Mouse (Mus musculus): Measurements from ENCODE around the gene Fam217b. TPM values are rescaled to one million over a fixed set of nuclear protein-coding genes. Genes with fewer than 3 reads are reported as not detected.

The Fam217b gene
- polyA plus RNA-seq, 2 experiments: 0.38 to 0.50 TPM

DNA sequence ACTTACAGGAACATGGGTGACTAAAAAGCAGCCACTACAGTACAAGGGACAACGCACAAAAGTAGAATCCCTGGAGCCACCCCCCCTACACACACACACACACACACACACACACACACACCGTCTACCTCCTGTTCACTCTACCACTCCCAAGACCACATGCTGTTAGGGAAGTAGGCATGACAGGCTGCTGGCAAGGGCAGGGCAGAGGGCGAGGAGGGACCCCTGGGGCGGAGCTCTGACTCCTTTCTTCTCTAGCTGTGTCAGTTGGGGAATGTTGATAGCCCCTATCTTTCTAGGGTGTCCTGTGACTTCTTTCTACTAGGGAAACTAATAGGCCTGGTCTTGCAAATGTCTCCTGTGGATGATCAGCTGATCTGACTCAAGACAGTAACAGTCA is 2.6 kb downstream of the Fam217b start:
- Histone ChIP-seq H3K9ac (replicated peaks) (no peak overlapping the region), H3K4me1 (replicated peaks; ENCODE audit: control insufficient read depth in 2 of 2, insufficient read depth in 2 of 2, low read length in 1 of 2) (peaks cover 0 to 7% of the 10 kb centered on the region in 2 experiments; a peak in 1 of 4 replicates), H3K9me3 (ENCODE audit: control insufficient read depth, low read length) (no peaks in the 10 kb centered on the region), H3K36me3 (replicated peaks; ENCODE audit: control insufficient read depth, insufficient read depth, low read depth) (no peaks in the 10 kb centered on the region), H3K4me3 (ENCODE audit: insufficient read depth in 1 of 2, low read depth in 2 of 2, low read length in 2 of 2) (no peak overlapping the region), H3K27me3 (ENCODE audit: control insufficient read depth, insufficient read depth, low read length) (peaks cover 17% of the 10 kb centered on the region), H3K27ac (no peak overlapping the region), H3K4me2 (ENCODE audit: low read depth) (no peak overlapping the region)
- TF ChIP-seq EP300 (IDR thresholded peaks at IDR 0.05; ENCODE audit: low read depth): no peak
- TF ChIP-seq CTCF (IDR thresholded peaks at IDR 0.05; ENCODE audit: low read depth): no peak
- peak; percentile 42 for ATAC-seq (ENCODE audit: insufficient read depth)
- WGBS (ENCODE audit: insufficient replicate concordance): 22% methylated on average over 4 of the region's 4 CpGs
- no peak for DNase-seq (ENCODE audit: low read depth in 3 of 3, low spot score in 3 of 3)

GRCm38 (mm10) chr2:178420576-178420975 is 6.3 kb downstream of the Fam217b start:
- no peak for ATAC-seq (ENCODE audit: insufficient read depth)
- Histone ChIP-seq H3K4me1 (replicated peaks; ENCODE audit: control insufficient read depth in 2 of 2, insufficient read depth in 2 of 2, low read length in 1 of 2) (peaks cover 0 to 7% of the 10 kb centered on the region in 2 experiments; a peak in 1 of 4 replicates), H3K9me3 (ENCODE audit: control insufficient read depth, low read length) (no peaks in the 10 kb centered on the region), H3K9ac (replicated peaks) (no peak overlapping the region), H3K4me3 (ENCODE audit: insufficient read depth in 1 of 2, low read depth in 2 of 2, low read length in 2 of 2) (no peak overlapping the region), H3K36me3 (replicated peaks; ENCODE audit: control insufficient read depth, insufficient read depth, low read depth) (no peaks in the 10 kb centered on the region), H3K27ac (no peak overlapping the region), H3K27me3 (ENCODE audit: control insufficient read depth, insufficient read depth, low read length) (no peaks in the 10 kb centered on the region), H3K4me2 (ENCODE audit: low read depth) (no peak overlapping the region)
- no peak for DNase-seq (ENCODE audit: low read depth in 3 of 3, low spot score in 3 of 3)
- TF ChIP-seq CTCF (IDR thresholded peaks at IDR 0.05; ENCODE audit: low read depth) (no peak), EP300 (IDR thresholded peaks at IDR 0.05; ENCODE audit: low read depth) (no peak)
- WGBS (ENCODE audit: insufficient replicate concordance): 66% methylated on average over 9 of the region's 9 CpGs

- no peaks in the 10 kb centered on the region for H3K27me3 ChIP-seq (ENCODE audit: control insufficient read depth, insufficient read depth, low read length)
- H3K4me2 ChIP-seq (ENCODE audit: low read depth): no peak overlapping the region
- WGBS (ENCODE audit: insufficient replicate concordance): 46% methylated on average over 6 of the region's 6 CpGs
- H3K4me3 ChIP-seq (ENCODE audit: insufficient read depth in 1 of 2, low read depth in 2 of 2, low read length in 2 of 2): no peak overlapping the region
- no peak for DNase-seq (ENCODE audit: low read depth in 3 of 3, low spot score in 3 of 3)
- no peak for ATAC-seq (ENCODE audit: insufficient read depth)
- TF ChIP-seq CTCF (IDR thresholded peaks at IDR 0.05; ENCODE audit: low read depth) (no peak), EP300 (IDR thresholded peaks at IDR 0.05; ENCODE audit: low read depth) (no peak)
- no peaks in the 10 kb centered on the region for H3K9me3 ChIP-seq (ENCODE audit: control insufficient read depth, low read length)
- H3K4me1 ChIP-seq (replicated peaks; ENCODE audit: control insufficient read depth in 2 of 2, insufficient read depth in 2 of 2, low read length in 1 of 2): peaks cover 0 to 2% of the 10 kb centered on the region in 2 experiments; a peak in 1 of 4 replicates
- no peaks in the 10 kb centered on the region for H3K36me3 ChIP-seq (replicated peaks; ENCODE audit: control insufficient read depth, insufficient read depth, low read depth)
- no peak overlapping the region for H3K27ac ChIP-seq
- H3K9ac ChIP-seq (replicated peaks): no peak overlapping the region
Measured at GRCm38 (mm10) chr2:178421603-178422002, 7.3 kb downstream of the Fam217b start.

- no peak overlapping the region for H3K4me2 ChIP-seq (ENCODE audit: low read depth)
- H3K27ac ChIP-seq: no peak overlapping the region
- WGBS (ENCODE audit: insufficient replicate concordance): 41% methylated on average over 2 of the region's 3 CpGs
- ATAC-seq (ENCODE audit: insufficient read depth) (no peak), DNase-seq (ENCODE audit: low read depth in 3 of 3, low spot score in 3 of 3) (no peak)
- H3K36me3 ChIP-seq (replicated peaks; ENCODE audit: control insufficient read depth, insufficient read depth, low read depth): no peaks in the 10 kb centered on the region
- H3K9me3 ChIP-seq (ENCODE audit: control insufficient read depth, low read length): no peaks in the 10 kb centered on the region
- H3K4me1 ChIP-seq (replicated peaks; ENCODE audit: control insufficient read depth in 2 of 2, insufficient read depth in 2 of 2, low read length in 1 of 2): no peaks in the 10 kb centered on the region; a peak in 1 of 4 replicates
- no peaks in the 10 kb centered on the region for H3K27me3 ChIP-seq (ENCODE audit: control insufficient read depth, insufficient read depth, low read length)
- H3K4me3 ChIP-seq (ENCODE audit: insufficient read depth in 1 of 2, low read depth in 2 of 2, low read length in 2 of 2): no peak overlapping the region
- no peak overlapping the region for H3K9ac ChIP-seq (replicated peaks)
- TF ChIP-seq CTCF (IDR thresholded peaks at IDR 0.05; ENCODE audit: low read depth) (no peak), EP300 (IDR thresholded peaks at IDR 0.05; ENCODE audit: low read depth) (no peak)
Measured at GRCm38 (mm10) chr2:178422186-178422585, 7.9 kb downstream of the Fam217b start.

GRCm38 (mm10) chr2:178423223-178423622 is 8.9 kb downstream of the Fam217b start:
- Histone ChIP-seq H3K9ac (replicated peaks) (no peak overlapping the region), H3K27me3 (ENCODE audit: control insufficient read depth, insufficient read depth, low read length) (no peaks in the 10 kb centered on the region), H3K4me2 (ENCODE audit: low read depth) (no peak overlapping the region), H3K36me3 (replicated peaks; ENCODE audit: control insufficient read depth, insufficient read depth, low read depth) (no peaks in the 10 kb centered on the region), H3K9me3 (ENCODE audit: control insufficient read depth, low read length) (no peaks in the 10 kb centered on the region), H3K4me1 (replicated peaks; ENCODE audit: control insufficient read depth in 2 of 2, insufficient read depth in 2 of 2, low read length in 1 of 2) (no peaks in the 10 kb centered on the region), H3K27ac (no peak overlapping the region), H3K4me3 (ENCODE audit: insufficient read depth in 1 of 2, low read depth in 2 of 2, low read length in 2 of 2) (no peak overlapping the region)
- 50% methylated on average over 5 of the region's 5 CpGs for WGBS (ENCODE audit: insufficient replicate concordance)
- no peak for TF ChIP-seq EP300 (IDR thresholded peaks at IDR 0.05; ENCODE audit: low read depth)
- TF ChIP-seq CTCF (IDR thresholded peaks at IDR 0.05; ENCODE audit: low read depth): no peak
- no peak for DNase-seq (ENCODE audit: low read depth in 3 of 3, low spot score in 3 of 3)
- no peak for ATAC-seq (ENCODE audit: insufficient read depth)
